Mouse (Mus musculus) lung, postnatal 0 days (tissue): Measurements from ENCODE around the gene Ankrd44. TPM values are rescaled to one million over a fixed set of nuclear protein-coding genes. Genes with fewer than 3 reads are reported as not detected.
A peak's percentile ranks its signal among the peaks of the same experiment; 100 is the strongest.

Source experiments
- ATAC-seq: fragments of 200-750 bp; cut with Nextera tagmentation; 2 replicates; pipeline ENCODE4 v1.8.0; 2017; ENCODE audit warnings: moderate library complexity
- DNase-seq: peaks from one replicate; pipeline ENCODE4 v3.0.0-alpha.2; 2016; ENCODE audit warnings: low spot score
- H3K27ac ChIP-seq: fragments of 300-500 bp; sonication (generic); 2 replicates; pipeline ENCODE4 v1.5.1; 2014; ENCODE audit warnings: antibody characterized with exemption, mild to moderate bottlenecking, low read length, mixed read lengths
- H3K27me3 ChIP-seq: fragments of 300-500 bp; sonication (generic); replicated peaks from 2 replicates; pipeline ENCODE4 v1.6.1; 2014; ENCODE audit warnings: low read length, mixed read lengths; ENCODE audit not compliant: insufficient read depth
- H3K36me3 ChIP-seq: fragments of 300-500 bp; sonication (generic); 2 replicates; pipeline ENCODE4 v1.6.1; 2014; ENCODE audit warnings: low read length, mixed read lengths; ENCODE audit not compliant: insufficient read depth
- H3K4me1 ChIP-seq: fragments of 300-500 bp; sonication (generic); 2 replicates; pipeline ENCODE4 v1.6.1; 2014; ENCODE audit warnings: antibody characterized with exemption, low read depth, low read length, mixed read lengths; ENCODE audit not compliant: insufficient read depth
- H3K4me2 ChIP-seq: fragments of 300-500 bp; sonication (generic); replicated peaks from 2 replicates; pipeline ENCODE4 v1.6.1; 2014; ENCODE audit warnings: low read depth, mild to moderate bottlenecking, low read length, moderate library complexity, mixed read lengths
- H3K4me3 ChIP-seq: fragments of 300-500 bp; sonication (generic); 2 replicates; pipeline ENCODE4 v1.5.1; 2014; ENCODE audit warnings: low read depth, low read length
- H3K9ac ChIP-seq: fragments of 300-500 bp; sonication (generic); replicated peaks from 2 replicates; pipeline ENCODE4 v1.6.1; 2014; ENCODE audit warnings: low read depth, mild to moderate bottlenecking
- H3K9me3 ChIP-seq: fragments of 300-500 bp; sonication (generic); 2 replicates; pipeline ENCODE4 v1.6.1; 2016; ENCODE audit warnings: low read length, mixed read lengths
- CTCF ChIP-seq: IDR thresholded peaks from 2 replicates; pipeline ENCODE4 v1.5.1; 2016; ENCODE audit warnings: antibody characterized with exemption, mild to moderate bottlenecking
- EP300 ChIP-seq: IDR thresholded peaks from 2 replicates; pipeline ENCODE4 v1.6.1; 2016; ENCODE audit warnings: antibody characterized with exemption, mild to moderate bottlenecking, control low read depth
- WGBS: fragments of 180-500 bp; shearing (Covaris S2); extraction: QIAGEN DNeasy Blood & Tissue Kit; methylation state at CpG from one replicate; pipeline ENCODE4 v1.1.7; 2014; 5-methylcytosine and 5-hydroxymethylcytosine counted together
- polyA plus RNA-seq: library from polyadenylated mRNA; unstranded; fragments of >200 nt; fragmentation: Nextera tagmentation; extraction: Ambion mirVana; gene quantifications from 2 replicates; pipeline ENCODE4 v1.2.1, GENCODE M21; 2015

Gene Ankrd44
- polyA plus RNA-seq, 1 experiment from 2014 or later: 16.5 TPM

- Histone ChIP-seq H3K4me2 (no peak overlapping the region), H3K4me3 (no peak overlapping the region), H3K9me3 (no peaks in the 10 kb centered on the region), H3K27ac (no peak overlapping the region), H3K4me1 (peaks cover 19% of the 10 kb centered on the region; the same call in 1 of the 2 replicates), H3K36me3 (no peaks in the 10 kb centered on the region), H3K9ac (no peak overlapping the region), H3K27me3 (no peaks in the 10 kb centered on the region)
- TF ChIP-seq EP300 (no peak), CTCF (no peak)
- 30% methylated on average over 9 of the region's 9 CpGs for WGBS
- ATAC-seq: peak; percentile 57
- DNase-seq: no peak
Observed at GRCm38 (mm10) chr1:54872857-54873616, 53.1 kb downstream of the Ankrd44 start.

GRCm38 (mm10) chr1:54871321-54871720, 54.9 kb downstream of the Ankrd44 start:
- no peak for DNase-seq
- Histone ChIP-seq H3K9ac (no peak overlapping the region), H3K4me2 (no peak overlapping the region), H3K4me1 (peaks cover 13% of the 10 kb centered on the region; the same call in 1 of the 2 replicates), H3K9me3 (no peaks in the 10 kb centered on the region), H3K36me3 (no peaks in the 10 kb centered on the region), H3K4me3 (no peak overlapping the region), H3K27me3 (no peaks in the 10 kb centered on the region), H3K27ac (no peak overlapping the region)
- ATAC-seq: no peak
- TF ChIP-seq EP300 (no peak), CTCF (no peak)
- WGBS: 91% methylated on average over 1 of the region's 1 CpGs

- no peaks in the 10 kb centered on the region for H3K36me3 ChIP-seq
- H3K27me3 ChIP-seq: no peaks in the 10 kb centered on the region
- peaks cover 14% of the 10 kb centered on the region; the same call in 1 of the 2 replicates for H3K4me1 ChIP-seq
- ATAC-seq (no peak), DNase-seq (no peak)
- no peak overlapping the region for H3K4me2 ChIP-seq
- WGBS: 70% methylated on average over 2 of the region's 2 CpGs
- H3K27ac ChIP-seq: no peak overlapping the region
- no peak overlapping the region for H3K4me3 ChIP-seq
- no peak overlapping the region for H3K9ac ChIP-seq
- no peaks in the 10 kb centered on the region for H3K9me3 ChIP-seq
- TF ChIP-seq EP300: no peak
- no peak for TF ChIP-seq CTCF
Observed at GRCm38 (mm10) chr1:54870634-54871033, 55.6 kb downstream of the Ankrd44 start.

GRCm38 (mm10) chr1:54867226-54867625, 59.0 kb downstream of the Ankrd44 start:
- no peak overlapping the region for H3K4me3 ChIP-seq
- ATAC-seq: peak; percentile 6; the same call in 1 of the 2 replicates
- H3K4me2 ChIP-seq: no peak overlapping the region
- no peak overlapping the region for H3K9ac ChIP-seq
- whole genome bisulfite sequencing: 32% methylated on average over 4 of the region's 4 CpGs
- TF ChIP-seq EP300 (no peak), CTCF (no peak)
- H3K4me1 ChIP-seq: peaks cover 13% of the 10 kb centered on the region; the same call in 1 of the 2 replicates
- 0 out of 2 replicates have a peak overlapping the region, but pooled peaks have one; percentile 47 for H3K27ac ChIP-seq
- peak; percentile 30 for DNase-seq
- no peaks in the 10 kb centered on the region for H3K9me3 ChIP-seq
- no peaks in the 10 kb centered on the region for H3K27me3 ChIP-seq
- H3K36me3 ChIP-seq: no peaks in the 10 kb centered on the region

- H3K27ac ChIP-seq: no peak overlapping the region
- no peak for TF ChIP-seq CTCF
- TF ChIP-seq EP300: no peak
- H3K36me3 ChIP-seq: no peaks in the 10 kb centered on the region
- WGBS: 68% methylated on average over 3 of the region's 3 CpGs
- ATAC-seq (no peak), DNase-seq (no peak)
- no peaks in the 10 kb centered on the region for H3K27me3 ChIP-seq
- H3K9me3 ChIP-seq: no peaks in the 10 kb centered on the region
- H3K4me1 ChIP-seq: peaks cover 13% of the 10 kb centered on the region; the same call in 1 of the 2 replicates
- no peak overlapping the region for H3K9ac ChIP-seq
- H3K4me2 ChIP-seq: no peak overlapping the region
- H3K4me3 ChIP-seq: no peak overlapping the region
Observed at GRCm38 (mm10) chr1:54866131-54866530, 60.1 kb downstream of the Ankrd44 start.

GRCm38 (mm10) chr1:54864928-54865652, 61.1 kb downstream of the Ankrd44 start:
- peak; percentile 49 for ATAC-seq
- H3K4me1 ChIP-seq: peaks cover 13% of the 10 kb centered on the region; the same call in 1 of the 2 replicates
- DNase-seq: peak; percentile 36
- H3K9ac ChIP-seq: no peak overlapping the region
- TF ChIP-seq CTCF: peak; percentile 7; the same call in 1 of the 2 replicates
- no peak for TF ChIP-seq EP300
- H3K27me3 ChIP-seq: no peaks in the 10 kb centered on the region
- 62% methylated on average over 7 of the region's 7 CpGs for WGBS
- no peak overlapping the region for H3K4me3 ChIP-seq
- no peaks in the 10 kb centered on the region for H3K36me3 ChIP-seq
- H3K4me2 ChIP-seq: no peak overlapping the region
- no peak overlapping the region for H3K27ac ChIP-seq
- no peaks in the 10 kb centered on the region for H3K9me3 ChIP-seq
